Mouse (Mus musculus) testis, adult 2 months (tissue): ENCODE data around the gene Pip5k1a.

ENCODE experiments used
- CTCF ChIP-seq: fragments of 200-500 bp; IDR thresholded peaks from 2 replicates; pipeline ENCODE4 v1.5.1; 2012; ENCODE audit warnings: low read depth, mild to moderate bottlenecking, inconsistent platforms, low read length, moderate library complexity; ENCODE audit not compliant: control insufficient read depth, insufficient read depth, insufficient replicate concordance
- POLR2A ChIP-seq: fragments of 200-500 bp; IDR thresholded peaks from 2 replicates; pipeline ENCODE4 v1.6.1; 2012; ENCODE audit warnings: low read depth, mild to moderate bottlenecking, inconsistent platforms, low read length, moderate library complexity; ENCODE audit not compliant: control insufficient read depth

DNA sequence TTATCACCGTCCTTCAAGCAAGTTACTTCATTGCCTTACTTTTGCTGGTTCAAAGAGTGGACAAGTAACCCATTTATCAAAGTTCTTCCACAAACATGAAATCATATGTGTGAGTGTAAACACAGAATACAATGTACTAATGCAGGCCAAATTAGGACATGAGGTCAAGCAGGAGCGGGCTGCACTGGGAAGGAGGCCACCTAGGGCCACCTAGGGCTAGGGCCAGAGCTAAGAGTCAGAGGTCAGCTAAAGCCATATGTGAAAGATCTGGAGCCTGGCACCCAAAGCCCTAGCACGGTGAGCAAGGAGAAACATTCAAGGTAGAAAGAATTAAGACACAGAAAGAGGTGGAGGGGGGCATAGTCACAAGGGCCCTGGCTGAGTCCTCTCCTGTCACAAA, 93.7 kb downstream of the Pip5k1a start:
- no peak for TF ChIP-seq POLR2A
- no peak for TF ChIP-seq CTCF
